8 mouse cellular contexts compared by ENCODE assay signal in the genomic region with DNA sequence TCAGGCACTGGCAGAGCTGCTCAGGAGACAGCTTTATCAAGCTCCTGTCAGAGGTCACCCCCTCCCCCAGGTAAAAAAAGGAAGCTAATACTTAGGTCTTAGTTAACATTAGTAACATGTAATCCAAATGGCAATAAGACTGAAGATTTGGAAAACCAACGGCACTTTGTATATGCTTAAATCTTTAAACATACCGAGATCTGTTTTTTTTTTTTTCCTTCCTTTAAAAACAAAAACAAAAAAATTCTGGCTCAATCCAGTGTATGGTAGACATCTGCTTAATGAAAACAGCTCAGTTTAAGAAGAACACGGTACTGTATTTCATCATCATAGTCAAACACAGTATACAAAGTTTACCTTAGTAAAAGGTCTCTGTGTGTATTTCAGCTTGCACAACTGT. TPM values are rescaled to one million over a fixed set of nuclear protein-coding genes. Genes with fewer than 3 reads are reported as not detected.
A peak's percentile ranks its signal among the peaks of the same experiment; 100 is the strongest.
DNase-seq lines count a peak whose midpoint lies in the region; ATAC-seq and TF ChIP-seq lines count a peak whose summit lies in the region.

A gene (plus strand): TSS at position 301 of the 400 bp plus-strand sequence.

- ATAC-seq in embryonic facial prominence, embryonic 11.5 days (replicated peaks; ENCODE audit: insufficient number of reproducible peaks, low FRiP score, low TSS enrichment, low read depth) = no peak
- ATAC-seq in hindbrain, embryonic 11.5 days (ENCODE audit: low FRiP score) = no peak
- no peak for ATAC-seq in liver, embryonic 14.5 days (ENCODE audit: insufficient read depth)
- no peak for ATAC-seq in cerebellum, adult (ENCODE audit: insufficient number of reproducible peaks, low FRiP score, low TSS enrichment)

- peak within 1 kb of the TSS; percentile 72; the same call in 1 of the 2 replicates for H3K27ac ChIP-seq in left cerebral cortex, adult 2 months
- H3K27ac ChIP-seq in embryonic facial prominence, embryonic 11.5 days (replicated peaks; ENCODE audit: low read depth, low read length) = no peak within 1 kb of the TSS
- no peak within 1 kb of the TSS for H3K27ac ChIP-seq in hindbrain, embryonic 11.5 days (ENCODE audit: low read depth, low read length)
- no peak within 1 kb of the TSS for H3K27ac ChIP-seq in liver, embryonic 14.5 days

- intact Hi-C loops in left cerebral cortex, adult 2 months (cut with DNase I) = no loop called here

- peak within 1 kb of the TSS; percentile 69 for H3K4me3 ChIP-seq in left cerebral cortex, adult 2 months
- peak within 1 kb of the TSS; percentile 51 for H3K4me3 ChIP-seq in embryonic facial prominence, embryonic 11.5 days (ENCODE audit: low read depth, low read length)
- peak within 1 kb of the TSS; percentile 61 for H3K4me3 ChIP-seq in hindbrain, embryonic 11.5 days (ENCODE audit: low read depth, low read length)
- H3K4me3 ChIP-seq in liver, embryonic 14.5 days (ENCODE audit: insufficient read depth in 1 of 2, low read depth in 2 of 2, low read length in 2 of 2) = peak within 1 kb of the TSS; percentile 47 to 49

- TF ChIP-seq EP300 in liver, embryonic 14.5 days (IDR thresholded peaks at IDR 0.05; ENCODE audit: low read depth) = no peak

- peak within 1 kb of the TSS; percentile 91 for H3K4me2 ChIP-seq in embryonic facial prominence, embryonic 11.5 days (ENCODE audit: low read depth, low read length)
- peak within 1 kb of the TSS; percentile 97 for H3K4me2 ChIP-seq in hindbrain, embryonic 11.5 days (replicated peaks; ENCODE audit: low read depth, low read length)
- peak within 1 kb of the TSS; percentile 63 for H3K4me2 ChIP-seq in liver, embryonic 14.5 days (ENCODE audit: low read depth)

- peak within 1 kb of the TSS; percentile 76 for H3K9ac ChIP-seq in embryonic facial prominence, embryonic 11.5 days (replicated peaks; ENCODE audit: low read length)
- H3K9ac ChIP-seq in hindbrain, embryonic 11.5 days (ENCODE audit: low read depth, low read length) = peak within 1 kb of the TSS; percentile 64
- H3K9ac ChIP-seq in liver, embryonic 14.5 days (replicated peaks) = no peak within 1 kb of the TSS

- H3K9me3 ChIP-seq in embryonic facial prominence, embryonic 11.5 days (replicated peaks; ENCODE audit: control insufficient read depth, low read length) = no peaks in the 10 kb centered on the region
- H3K9me3 ChIP-seq in hindbrain, embryonic 11.5 days (ENCODE audit: control insufficient read depth, low read length) = no peaks in the 10 kb centered on the region
- no peaks in the 10 kb centered on the region for H3K9me3 ChIP-seq in liver, embryonic 14.5 days (ENCODE audit: control insufficient read depth, low read length)

- H3K27me3 ChIP-seq in embryonic facial prominence, embryonic 11.5 days (ENCODE audit: control insufficient read depth, insufficient read depth, low read length) = no peaks in the 10 kb centered on the region
- H3K27me3 ChIP-seq in hindbrain, embryonic 11.5 days (ENCODE audit: control insufficient read depth, insufficient read depth, low read length) = peaks cover 2% of the 10 kb centered on the region
- H3K27me3 ChIP-seq in liver, embryonic 14.5 days (ENCODE audit: control insufficient read depth, insufficient read depth, low read length) = peaks cover 20% of the 10 kb centered on the region

- no peak for DNase-seq in left cerebral cortex, adult 2 months (ENCODE audit: extremely low spot score in 1 of 2, low spot score in 2 of 2)
- DNase-seq in left cerebral cortex, adult 9 months (ENCODE audit: low spot score in 2 of 2) = no peak
- DNase-seq in embryonic facial prominence, embryonic 11.5 days (ENCODE audit: low spot score) = no peak
- no peak for DNase-seq in hindbrain, embryonic 11.5 days (ENCODE audit: low spot score)
- no peak for DNase-seq in liver, embryonic 14.5 days (ENCODE audit: low read depth in 3 of 3, low spot score in 3 of 3)
- DNase-seq in yolk sac, embryonic 10.5 days (ENCODE audit: low spot score) = no peak
- DNase-seq in ovary, adult 18-20 months (ENCODE audit: low spot score) = no peak

- H3K36me3 ChIP-seq in embryonic facial prominence, embryonic 11.5 days (replicated peaks; ENCODE audit: control insufficient read depth, insufficient read depth, low read depth, low read length) = no peaks in the 10 kb centered on the region
- H3K36me3 ChIP-seq in hindbrain, embryonic 11.5 days (ENCODE audit: control insufficient read depth, insufficient read depth, low read length) = no peaks in the 10 kb centered on the region
- no peaks in the 10 kb centered on the region for H3K36me3 ChIP-seq in liver, embryonic 14.5 days (replicated peaks; ENCODE audit: control insufficient read depth, insufficient read depth, low read depth)

- no peak for TF ChIP-seq CTCF in left cerebral cortex, adult 2 months (IDR thresholded peaks at IDR 0.05)
- no peak for TF ChIP-seq CTCF in liver, embryonic 14.5 days (IDR thresholded peaks at IDR 0.05; ENCODE audit: low read depth)

- H3K4me1 ChIP-seq in embryonic facial prominence, embryonic 11.5 days (ENCODE audit: control insufficient read depth, insufficient read depth, low read length) = 0 out of 2 replicates have a peak, but pooled peaks cover 3% of the 10 kb centered on the region
- no peaks in the 10 kb centered on the region; the same call in 1 of the 2 replicates for H3K4me1 ChIP-seq in hindbrain, embryonic 11.5 days (replicated peaks; ENCODE audit: control insufficient read depth, insufficient read depth, low read length)
- 0 out of 4 replicates have a peak, but pooled peaks cover 0 to 2% of the 10 kb centered on the region in 2 experiments for H3K4me1 ChIP-seq in liver, embryonic 14.5 days (replicated peaks; ENCODE audit: control insufficient read depth in 2 of 2, insufficient read depth in 2 of 2, low read length in 1 of 2)

- 54% methylated on average over 3 of the region's 3 CpGs for WGBS in embryonic facial prominence, embryonic 11.5 days
- 69% methylated on average over 3 of the region's 3 CpGs for WGBS in hindbrain, embryonic 11.5 days
- 32% methylated on average over 3 of the region's 3 CpGs for WGBS in liver, embryonic 14.5 days (ENCODE audit: insufficient replicate concordance)

RNA-seq across cellular contexts. Expression of the gene that starts here (rescaled TPM):
- 10 to 100 TPM; 45.0 to 51.9 TPM for total RNA-seq in left cerebral cortex, adult 2 months (2021)
- polyA plus RNA-seq in embryonic facial prominence, embryonic 11.5 days (2014; fragmentation: Nextera tagmentation; extraction: Ambion mirVana) = 0.77 and 1.1 TPM in 2 replicates
- polyA plus RNA-seq in hindbrain, embryonic 11.5 days (2014; fragmentation: Nextera tagmentation; extraction: Ambion mirVana) = 1.4 and 2.8 TPM in 2 replicates
- 0.23 and 0.37 TPM in 2 replicates for polyA plus RNA-seq in liver, embryonic 14.5 days (2012; rRNA removed)
- 0.04 and 0.11 TPM in 2 replicates for polyA plus RNA-seq in liver, embryonic 14.5 days (2014; fragmentation: Nextera tagmentation; extraction: Ambion mirVana)
